Mouse (Mus musculus) limb, embryonic 13.5 days (tissue): ENCODE data around the gene Fam221a. TPM values are rescaled to one million over a fixed set of nuclear protein-coding genes. Genes with fewer than 3 reads are reported as not detected.

ENCODE experiments used
- ATAC-seq: fragments of 200-750 bp; cut with Nextera tagmentation; 2 replicates; pipeline ENCODE4 v1.8.0; 2017; ENCODE audit warnings: low read depth, moderate number of reproducible peaks, moderate TSS enrichment; ENCODE audit not compliant: low FRiP score
- H3K27ac ChIP-seq: fragments of 300-500 bp; sonication (generic); 2 replicates; pipeline ENCODE4 v1.5.1; 2015; ENCODE audit warnings: inconsistent platforms, mild to moderate bottlenecking, moderate library complexity
- H3K27me3 ChIP-seq: fragments of 300-500 bp; sonication (generic); 2 replicates; pipeline ENCODE4 v1.6.1; 2015; ENCODE audit warnings: mild to moderate bottlenecking, inconsistent platforms
- H3K36me3 ChIP-seq: fragments of 300-500 bp; sonication (generic); 2 replicates; pipeline ENCODE4 v1.6.1; 2015; ENCODE audit warnings: inconsistent platforms, mild to moderate bottlenecking, moderate library complexity
- H3K4me1 ChIP-seq: fragments of 300-500 bp; sonication (generic); 2 replicates; pipeline ENCODE4 v1.6.1; 2015; ENCODE audit warnings: inconsistent platforms
- H3K4me2 ChIP-seq: fragments of 300-500 bp; sonication (generic); replicated peaks from 2 replicates; pipeline ENCODE4 v1.6.1; 2015; ENCODE audit warnings: inconsistent platforms, mild to moderate bottlenecking, moderate library complexity
- H3K4me3 ChIP-seq: fragments of 300-500 bp; sonication (generic); 2 replicates; pipeline ENCODE4 v1.5.1; 2015; ENCODE audit warnings: moderate library complexity, mild to moderate bottlenecking, inconsistent platforms
- H3K9ac ChIP-seq: fragments of 300-500 bp; sonication (generic); 2 replicates; pipeline ENCODE4 v1.6.1; 2015; ENCODE audit warnings: mild to moderate bottlenecking, inconsistent platforms
- H3K9me3 ChIP-seq: fragments of 300-500 bp; sonication (generic); 2 replicates; pipeline ENCODE4 v1.6.1; 2016; ENCODE audit warnings: inconsistent platforms
- WGBS: fragments of 180-500 bp; shearing (Covaris S2); methylation state at CpG from one replicate; pipeline ENCODE4 v1.1.7; 2015; 5-methylcytosine and 5-hydroxymethylcytosine counted together
- polyA plus RNA-seq: library from polyadenylated mRNA; unstranded; fragments of >200 nt; fragmentation: Nextera tagmentation; extraction: Ambion mirVana; gene quantifications from 2 replicates; pipeline ENCODE4 v1.2.1, GENCODE M21; 2015

The Fam221a gene
- polyA plus RNA-seq, 1 experiment from 2014 or later, result 11.1 TPM

GRCm38 (mm10) chr6:49338566-49338965 is 29.0 kb upstream of the Fam221a start:
- no peaks in the 10 kb centered on the region for H3K27me3 ChIP-seq
- H3K36me3 ChIP-seq, result peaks cover 4% of the 10 kb centered on the region; the same call in 1 of the 2 replicates
- no peaks in the 10 kb centered on the region for H3K9me3 ChIP-seq
- no peak overlapping the region for H3K27ac ChIP-seq
- peak; percentile 57 for ATAC-seq
- peak overlapping the region; percentile 28 for H3K4me2 ChIP-seq
- no peak overlapping the region for H3K9ac ChIP-seq
- no peak overlapping the region for H3K4me3 ChIP-seq
- WGBS, result 15% methylated on average over 9 of the region's 9 CpGs
- H3K4me1 ChIP-seq, result peaks cover 7% of the 10 kb centered on the region

GRCm38 (mm10) chr6:49339145-49339544 is 28.4 kb upstream of the Fam221a start:
- H3K27me3 ChIP-seq, result no peaks in the 10 kb centered on the region
- H3K27ac ChIP-seq, result no peak overlapping the region
- peaks cover 4% of the 10 kb centered on the region; the same call in 1 of the 2 replicates for H3K36me3 ChIP-seq
- ATAC-seq, result no peak
- H3K4me2 ChIP-seq, result peak overlapping the region; percentile 28
- no peak overlapping the region for H3K9ac ChIP-seq
- no peak overlapping the region for H3K4me3 ChIP-seq
- WGBS, result 17% methylated on average over 6 of the region's 6 CpGs
- peaks cover 7% of the 10 kb centered on the region for H3K4me1 ChIP-seq
- H3K9me3 ChIP-seq, result no peaks in the 10 kb centered on the region

GRCm38 (mm10) chr6:49343737-49344469 is 23.6 kb upstream of the Fam221a start:
- Histone ChIP-seq H3K4me1 (peaks cover 1% of the 10 kb centered on the region), H3K27ac (no peak overlapping the region), H3K4me2 (no peak overlapping the region), H3K9ac (no peak overlapping the region), H3K4me3 (no peak overlapping the region), H3K9me3 (no peaks in the 10 kb centered on the region), H3K36me3 (no peaks in the 10 kb centered on the region), H3K27me3 (no peaks in the 10 kb centered on the region)
- ATAC-seq, result no peak
- 82% methylated on average over 14 of the region's 14 CpGs for WGBS

- Histone ChIP-seq H3K9me3 (no peaks in the 10 kb centered on the region), H3K4me2 (no peak overlapping the region), H3K36me3 (no peaks in the 10 kb centered on the region), H3K4me3 (no peak overlapping the region), H3K27me3 (no peaks in the 10 kb centered on the region), H3K27ac (no peak overlapping the region), H3K9ac (no peak overlapping the region), H3K4me1 (no peaks in the 10 kb centered on the region)
- ATAC-seq, result no peak
- 88% methylated on average over 7 of the region's 7 CpGs for whole genome bisulfite sequencing
Observed at GRCm38 (mm10) chr6:49349826-49350225, 17.7 kb upstream of the Fam221a start.

- H3K9me3 ChIP-seq, result no peaks in the 10 kb centered on the region
- no peak overlapping the region for H3K4me3 ChIP-seq
- no peaks in the 10 kb centered on the region for H3K4me1 ChIP-seq
- H3K27ac ChIP-seq, result no peak overlapping the region
- H3K36me3 ChIP-seq, result no peaks in the 10 kb centered on the region
- no peak for ATAC-seq
- H3K27me3 ChIP-seq, result no peaks in the 10 kb centered on the region
- 92% methylated on average over 3 of the region's 3 CpGs for WGBS
- H3K9ac ChIP-seq, result no peak overlapping the region
- no peak overlapping the region for H3K4me2 ChIP-seq
Observed at GRCm38 (mm10) chr6:49354613-49355012, 12.9 kb upstream of the Fam221a start.

- Histone ChIP-seq H3K36me3 (no peaks in the 10 kb centered on the region), H3K4me1 (no peaks in the 10 kb centered on the region), H3K9me3 (no peaks in the 10 kb centered on the region), H3K9ac (no peak overlapping the region), H3K4me3 (no peak overlapping the region), H3K4me2 (no peak overlapping the region), H3K27me3 (no peaks in the 10 kb centered on the region), H3K27ac (no peak overlapping the region)
- 56% methylated on average over 4 of the region's 4 CpGs for WGBS
- ATAC-seq, result no peak
Observed at GRCm38 (mm10) chr6:49355171-49355570, 12.4 kb upstream of the Fam221a start.

- no peak overlapping the region for H3K4me2 ChIP-seq
- H3K9me3 ChIP-seq, result no peaks in the 10 kb centered on the region
- H3K27ac ChIP-seq, result no peak overlapping the region
- no peak overlapping the region for H3K9ac ChIP-seq
- no peaks in the 10 kb centered on the region for H3K36me3 ChIP-seq
- no peak for ATAC-seq
- H3K4me1 ChIP-seq, result 0 out of 2 replicates have a peak, but pooled peaks cover 7% of the 10 kb centered on the region
- H3K4me3 ChIP-seq, result no peak overlapping the region
- no peaks in the 10 kb centered on the region for H3K27me3 ChIP-seq
Observed at GRCm38 (mm10) chr6:49360420-49360819, 7.1 kb upstream of the Fam221a start.

- no peak overlapping the region for H3K27ac ChIP-seq
- H3K4me1 ChIP-seq, result peaks cover 8% of the 10 kb centered on the region
- WGBS, result 27% methylated on average over 3 of the region's 3 CpGs
- no peaks in the 10 kb centered on the region for H3K36me3 ChIP-seq
- H3K27me3 ChIP-seq, result no peaks in the 10 kb centered on the region
- peak overlapping the region; percentile 78 for H3K4me2 ChIP-seq
- no peaks in the 10 kb centered on the region for H3K9me3 ChIP-seq
- peak overlapping the region; percentile 62 for H3K4me3 ChIP-seq
- no peak for ATAC-seq
- H3K9ac ChIP-seq, result peak overlapping the region; percentile 81
Observed at GRCm38 (mm10) chr6:49368212-49368611, 673 bp downstream of the Fam221a start.

GRCm38 (mm10) chr6:49372705-49373104 is 5.2 kb downstream of the Fam221a start:
- ATAC-seq, result no peak
- Histone ChIP-seq H3K4me2 (no peak overlapping the region), H3K4me1 (peaks cover 8% of the 10 kb centered on the region), H3K27me3 (no peaks in the 10 kb centered on the region), H3K27ac (no peak overlapping the region), H3K9ac (no peak overlapping the region), H3K36me3 (no peaks in the 10 kb centered on the region), H3K9me3 (no peaks in the 10 kb centered on the region), H3K4me3 (no peak overlapping the region)
- 82% methylated on average over 4 of the region's 4 CpGs for WGBS

GRCm38 (mm10) chr6:49373943-49374342 is 6.4 kb downstream of the Fam221a start:
- no peak overlapping the region for H3K4me3 ChIP-seq
- no peak overlapping the region for H3K27ac ChIP-seq
- no peaks in the 10 kb centered on the region for H3K27me3 ChIP-seq
- no peaks in the 10 kb centered on the region for H3K36me3 ChIP-seq
- no peak for ATAC-seq
- no peak overlapping the region for H3K4me2 ChIP-seq
- no peaks in the 10 kb centered on the region for H3K9me3 ChIP-seq
- no peaks in the 10 kb centered on the region; the same call in 1 of the 2 replicates for H3K4me1 ChIP-seq
- 83% methylated on average over 2 of the region's 2 CpGs for WGBS
- H3K9ac ChIP-seq, result no peak overlapping the region

- H3K4me2 ChIP-seq, result no peak overlapping the region
- H3K27ac ChIP-seq, result no peak overlapping the region
- no peaks in the 10 kb centered on the region for H3K9me3 ChIP-seq
- H3K4me3 ChIP-seq, result no peak overlapping the region
- no peaks in the 10 kb centered on the region for H3K27me3 ChIP-seq
- 66% methylated on average over 12 of the region's 12 CpGs for WGBS
- no peak overlapping the region for H3K9ac ChIP-seq
- H3K36me3 ChIP-seq, result peaks cover 21% of the 10 kb centered on the region
- no peak for ATAC-seq
- no peaks in the 10 kb centered on the region for H3K4me1 ChIP-seq
Observed at GRCm38 (mm10) chr6:49378328-49378727, 10.8 kb downstream of the Fam221a start.

GRCm38 (mm10) chr6:49394276-49394675 is 26.7 kb downstream of the Fam221a start:
- ATAC-seq, result no peak
- Histone ChIP-seq H3K27me3 (no peaks in the 10 kb centered on the region), H3K4me2 (no peak overlapping the region), H3K9me3 (0 out of 2 replicates have a peak, but pooled peaks cover 5% of the 10 kb centered on the region), H3K36me3 (peaks cover 10% of the 10 kb centered on the region), H3K27ac (no peak overlapping the region), H3K9ac (no peak overlapping the region), H3K4me1 (no peaks in the 10 kb centered on the region), H3K4me3 (no peak overlapping the region)
- 64% methylated on average over 1 of the region's 1 CpGs for WGBS

- H3K27me3 ChIP-seq, result no peaks in the 10 kb centered on the region
- 0 out of 2 replicates have a peak, but pooled peaks have one; percentile 24 for ATAC-seq
- 85% methylated on average over 34 of the region's 34 CpGs for WGBS
- no peaks in the 10 kb centered on the region for H3K4me1 ChIP-seq
- H3K27ac ChIP-seq, result no peak within 1 kb of the TSS
- peaks cover 3% of the 10 kb centered on the region; the same call in 1 of the 2 replicates for H3K36me3 ChIP-seq
- H3K9ac ChIP-seq, result no peak within 1 kb of the TSS
- no peak within 1 kb of the TSS for H3K4me3 ChIP-seq
- no peak within 1 kb of the TSS for H3K4me2 ChIP-seq
- H3K9me3 ChIP-seq, result 0 out of 2 replicates have a peak, but pooled peaks cover 5% of the 10 kb centered on the region
Observed at GRCm38 (mm10) chr6:49395316-49395715, 27.8 kb downstream of the Fam221a start, which contains the start of gene Stk31. Gene Stk31, plus strand, starts transcription at chr6:49395604.
